Mouse (Mus musculus) C2C12 (cell line): ENCODE results near the gene Pde10a. TPM values are rescaled to one million over a fixed set of nuclear protein-coding genes. Genes with fewer than 3 reads are reported as not detected.

Source experiments
- H3K27me3 ChIP-seq: one replicate; pipeline ENCODE4 v1.6.1; 2011; ENCODE audit not compliant: control insufficient read depth, insufficient read depth, insufficient read length
- H3K36me3 ChIP-seq: one replicate; pipeline ENCODE4 v1.6.1; 2011; ENCODE audit not compliant: control insufficient read depth, insufficient read depth
- H3K4me3 ChIP-seq: one replicate; pipeline ENCODE4 v1.5.1; 2011; ENCODE audit warnings: mild to moderate bottlenecking, control low read depth; ENCODE audit not compliant: poor library complexity, insufficient read depth, severe bottlenecking
- H3K79me2 ChIP-seq: one replicate; pipeline ENCODE4 v1.6.1; 2011; ENCODE audit not compliant: control insufficient read depth, insufficient read depth
- H3K79me3 ChIP-seq: one replicate; pipeline ENCODE4 v1.6.1; 2011; ENCODE audit warnings: low read depth, control low read depth
- H3ac ChIP-seq: one replicate; pipeline ENCODE3; 2011; ENCODE audit warnings: low read depth; ENCODE audit not compliant: control insufficient read depth, insufficient read length
- CEBPB ChIP-seq: IDR thresholded peaks from one replicate; pipeline ENCODE4 v1.6.1; 2011; ENCODE audit warnings: low read depth, mild to moderate bottlenecking, control low read depth, moderate library complexity
- CTCF ChIP-seq: IDR thresholded peaks from one replicate; pipeline ENCODE4 v1.5.1; 2011; ENCODE audit not compliant: control insufficient read depth, insufficient read depth, insufficient read length
- FOSL1 ChIP-seq: IDR thresholded peaks from one replicate; pipeline ENCODE4 v1.8.0; 2011; ENCODE audit warnings: mild to moderate bottlenecking, low read length; ENCODE audit not compliant: poor library complexity, insufficient read depth, severe bottlenecking
- MAX ChIP-seq: IDR thresholded peaks from one replicate; pipeline ENCODE4 v1.6.1; 2011; ENCODE audit warnings: mild to moderate bottlenecking, control low read depth
- MYOD1 ChIP-seq: IDR thresholded peaks from one replicate; pipeline ENCODE4 v1.6.1; 2011; ENCODE audit warnings: low read depth; ENCODE audit not compliant: control insufficient read depth, insufficient read length
- MYOG ChIP-seq: IDR thresholded peaks from one replicate; pipeline ENCODE4 v1.6.1; 2011; ENCODE audit not compliant: control insufficient read depth, insufficient read length; ENCODE audit errors: extremely low read depth
- USF1 ChIP-seq: IDR thresholded peaks from one replicate; pipeline ENCODE4 v1.6.1; 2011; ENCODE audit warnings: low read depth, mild to moderate bottlenecking, control low read depth, moderate library complexity
- polyA plus RNA-seq: library from polyadenylated mRNA; unstranded; fragments of >200 nt; fragmentation: generic; extraction: Trizol; gene quantifications from one replicate; pipeline ENCODE4 v1.2.1, GENCODE M21; 2012; ENCODE audit warnings: missing spikeins

Pde10a gene
- polyA plus RNA-seq, 1 experiment: 0.83 TPM

DNA sequence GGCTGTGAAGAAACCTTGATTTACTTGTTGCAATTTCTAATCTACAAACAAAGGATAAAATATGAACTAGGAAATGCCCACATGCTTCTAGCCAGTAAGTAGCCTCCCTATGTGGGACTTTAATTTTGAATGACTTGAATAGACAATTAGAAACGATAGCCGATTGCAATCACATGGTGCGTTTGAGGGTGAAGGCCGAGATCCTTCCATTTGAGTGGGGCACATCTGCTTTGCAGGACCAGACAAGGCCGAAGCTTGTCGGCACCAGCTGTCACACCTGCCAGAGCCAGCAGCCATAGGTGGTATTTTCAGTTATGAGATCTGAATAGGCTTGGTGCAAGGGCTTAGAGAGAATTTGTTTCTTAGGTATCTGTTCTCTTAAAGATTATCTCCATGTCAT lies 360.7 kb downstream of the Pde10a start:
- Histone ChIP-seq H3K27me3 (peaks cover 11% of the 10 kb centered on the region), H3K36me3 (no peaks in the 10 kb centered on the region), H3K79me2 (no peaks in the 10 kb centered on the region), H3ac (no peak overlapping the region), H3K79me3 (no peaks in the 10 kb centered on the region), H3K4me3 (no peak overlapping the region)
- TF ChIP-seq MYOG (no peak), USF1 (no peak), CEBPB (no peak), CTCF (no peak), MAX (no peak)

GRCm38 (mm10) chr17:8888105-8888504 lies 362.9 kb downstream of the Pde10a start:
- H3K27me3 ChIP-seq: peaks cover 12% of the 10 kb centered on the region
- no peak overlapping the region for H3K4me3 ChIP-seq
- H3ac ChIP-seq: no peak overlapping the region
- no peak for TF ChIP-seq MYOG
- TF ChIP-seq MAX: no peak
- no peak for TF ChIP-seq CEBPB
- TF ChIP-seq MYOD1: no peak
- no peak for TF ChIP-seq FOSL1
- H3K36me3 ChIP-seq: no peaks in the 10 kb centered on the region
- no peaks in the 10 kb centered on the region for H3K79me3 ChIP-seq
- H3K79me2 ChIP-seq: no peaks in the 10 kb centered on the region

DNA sequence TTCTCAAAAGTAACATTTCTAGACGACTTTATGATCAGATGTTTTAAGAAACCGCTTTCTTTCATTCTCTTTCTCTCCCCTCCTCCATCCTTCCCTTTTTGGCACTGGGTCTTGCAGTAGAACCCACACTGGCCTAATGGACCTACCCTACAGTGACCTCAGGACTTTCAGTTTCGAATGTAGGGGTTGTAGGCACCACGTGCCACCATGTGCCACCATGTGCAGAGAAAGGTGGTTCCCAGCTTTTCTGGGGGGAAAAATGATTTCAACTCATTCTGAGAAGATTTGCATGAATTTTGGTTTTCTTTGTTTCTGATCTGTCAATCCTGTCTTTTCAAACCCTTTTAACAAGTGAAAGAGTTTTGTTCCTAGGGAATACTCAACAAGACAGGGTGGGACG lies 363.5 kb downstream of the Pde10a start:
- Histone ChIP-seq H3K36me3 (no peaks in the 10 kb centered on the region), H3K79me2 (no peaks in the 10 kb centered on the region), H3K4me3 (no peak overlapping the region), H3K27me3 (peaks cover 13% of the 10 kb centered on the region), H3K79me3 (no peaks in the 10 kb centered on the region), H3ac (no peak overlapping the region)
- TF ChIP-seq MAX (no peak), CEBPB (no peak)

DNA sequence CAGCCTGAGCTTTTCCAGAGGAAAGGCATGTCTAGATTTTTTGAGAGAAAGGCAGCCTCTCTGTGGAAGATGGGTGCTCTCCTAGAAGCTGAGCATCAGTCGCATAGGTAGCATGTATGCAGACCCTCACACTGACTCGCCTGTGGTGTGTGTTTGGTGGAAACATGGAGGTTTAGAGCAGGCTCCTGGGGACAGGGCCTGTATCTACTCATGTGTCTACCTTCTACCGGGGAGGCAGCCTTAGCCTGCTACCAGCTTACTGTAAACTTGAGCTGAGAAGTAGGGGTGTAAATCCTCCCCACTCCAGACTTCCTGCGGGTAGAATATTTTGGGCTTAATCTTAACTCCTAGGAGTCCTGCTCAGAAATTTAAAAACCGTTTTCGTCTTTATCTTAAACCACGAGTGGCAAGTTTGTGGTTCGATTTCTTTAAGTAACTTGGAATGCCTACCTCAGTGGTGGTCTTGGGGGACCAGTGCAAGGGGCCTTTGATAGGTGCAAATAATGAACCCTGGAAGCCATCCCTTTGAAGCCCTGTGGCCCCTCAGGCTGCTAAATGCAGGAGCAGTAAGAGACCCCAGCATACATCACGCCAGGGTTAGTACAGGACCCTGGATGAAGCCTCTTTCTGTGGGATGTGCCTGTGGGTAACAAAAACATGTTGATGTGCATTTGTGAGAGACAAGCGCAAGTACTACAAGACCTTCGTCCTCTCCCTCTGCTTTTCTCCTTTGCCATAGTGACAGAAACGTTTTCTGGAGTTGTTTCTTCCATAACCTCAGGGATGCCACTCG lies 367.2 kb downstream of the Pde10a start:
- Histone ChIP-seq H3K27me3 (peaks cover 27% of the 10 kb centered on the region), H3K36me3 (no peaks in the 10 kb centered on the region), H3K4me3 (no peak overlapping the region), H3K79me3 (no peaks in the 10 kb centered on the region), H3K79me2 (no peaks in the 10 kb centered on the region), H3ac (no peak overlapping the region)
- TF ChIP-seq USF1: no peak
- TF ChIP-seq MYOG: no peak
- no peak for TF ChIP-seq MAX
- TF ChIP-seq MYOD1: no peak
- TF ChIP-seq FOSL1: no peak
- TF ChIP-seq CEBPB: no peak
- no peak for TF ChIP-seq CTCF

DNA sequence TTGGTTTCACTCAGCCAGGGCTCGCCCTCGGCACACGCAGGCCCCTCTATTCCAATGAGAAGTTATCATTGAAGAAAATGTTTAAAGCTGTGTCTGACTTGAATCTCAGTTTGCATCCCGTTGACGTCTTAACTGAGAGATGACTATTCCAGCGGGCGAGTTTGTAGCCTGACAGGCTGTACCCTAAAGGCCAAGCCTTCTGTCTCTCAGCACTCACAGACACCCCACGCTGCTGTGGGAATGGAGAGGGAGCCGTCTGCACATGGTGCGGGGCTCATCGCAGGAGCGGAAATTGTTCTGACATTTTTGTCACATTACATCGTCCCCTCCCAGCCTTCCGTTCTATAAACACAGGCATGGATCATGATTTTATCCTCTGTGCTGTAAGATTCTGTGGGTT lies 370.8 kb downstream of the Pde10a start:
- Histone ChIP-seq H3ac (no peak overlapping the region), H3K4me3 (no peak overlapping the region), H3K27me3 (peaks cover 43% of the 10 kb centered on the region), H3K79me2 (no peaks in the 10 kb centered on the region), H3K36me3 (no peaks in the 10 kb centered on the region), H3K79me3 (no peaks in the 10 kb centered on the region)
- TF ChIP-seq MYOD1 (no peak), MAX (no peak), CTCF (no peak)

- TF ChIP-seq MAX: no peak
- no peak for TF ChIP-seq CEBPB
- TF ChIP-seq CTCF: no peak
- no peak for TF ChIP-seq MYOD1
- no peak for TF ChIP-seq MYOG
- TF ChIP-seq USF1: no peak
- no peak for TF ChIP-seq FOSL1
- no peaks in the 10 kb centered on the region for H3K79me2 ChIP-seq
- H3K79me3 ChIP-seq: no peaks in the 10 kb centered on the region
- no peaks in the 10 kb centered on the region for H3K36me3 ChIP-seq
- H3ac ChIP-seq: no peak overlapping the region
- peaks cover 39% of the 10 kb centered on the region for H3K27me3 ChIP-seq
- no peak overlapping the region for H3K4me3 ChIP-seq
Measured at GRCm38 (mm10) chr17:8897749-8898148, 372.6 kb downstream of the Pde10a start.
